Mouse (Mus musculus) bone marrow, adult 2 months (tissue): Measurements from ENCODE around the gene Rpn1.

ENCODE experiments used
- CTCF ChIP-seq: fragments of 200-500 bp; IDR thresholded peaks from 2 replicates; pipeline ENCODE4 v1.5.1; 2011; ENCODE audit warnings: low read length, control low read depth; ENCODE audit not compliant: control insufficient read depth, insufficient read depth
- POLR2A ChIP-seq: fragments of 200-500 bp; IDR thresholded peaks from 2 replicates; pipeline ENCODE4 v1.6.1; 2011; ENCODE audit warnings: low read depth, mild to moderate bottlenecking, control low read depth, low read length, borderline replicate concordance; ENCODE audit not compliant: control insufficient read depth

- TF ChIP-seq CTCF (peak; percentile 93), POLR2A (peak; percentile 40; the same call in 1 of the 2 replicates)
Measured at GRCm38 (mm10) chr6:88105783-88106611, 21.7 kb downstream of the Rpn1 start.
